Mouse (Mus musculus) frontal cortex, postnatal 25 days (tissue): Measurements from ENCODE around the gene Rasl11b.

Experiments
- DNase-seq, 2 experiments: peaks; one replicate each; pipeline ENCODE4 v3.0.0; 2022; ENCODE audit warnings: low spot score in 2 of 2

Rasl11b gene

DNA sequence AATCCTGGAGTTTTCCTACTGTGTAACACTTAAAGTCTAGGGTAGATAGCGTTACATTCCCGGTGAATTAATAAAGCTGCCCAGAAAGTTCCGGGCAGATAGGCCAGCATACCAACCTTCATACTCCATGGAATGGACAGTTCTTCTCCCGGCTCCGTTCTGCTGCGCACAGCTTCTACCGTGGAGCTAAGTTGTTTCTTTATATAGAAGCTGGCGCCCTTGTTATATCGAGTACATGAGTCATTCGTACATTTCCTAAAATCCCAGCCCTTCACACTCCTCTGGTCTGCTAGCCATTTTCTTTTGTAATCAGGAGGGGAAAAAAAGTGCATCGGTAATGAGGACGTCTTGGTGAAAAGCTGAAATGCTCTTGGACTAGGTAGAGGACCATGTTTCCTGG, 7.0 kb upstream of the Rasl11b start:
- DNase-seq: no peak

DNA sequence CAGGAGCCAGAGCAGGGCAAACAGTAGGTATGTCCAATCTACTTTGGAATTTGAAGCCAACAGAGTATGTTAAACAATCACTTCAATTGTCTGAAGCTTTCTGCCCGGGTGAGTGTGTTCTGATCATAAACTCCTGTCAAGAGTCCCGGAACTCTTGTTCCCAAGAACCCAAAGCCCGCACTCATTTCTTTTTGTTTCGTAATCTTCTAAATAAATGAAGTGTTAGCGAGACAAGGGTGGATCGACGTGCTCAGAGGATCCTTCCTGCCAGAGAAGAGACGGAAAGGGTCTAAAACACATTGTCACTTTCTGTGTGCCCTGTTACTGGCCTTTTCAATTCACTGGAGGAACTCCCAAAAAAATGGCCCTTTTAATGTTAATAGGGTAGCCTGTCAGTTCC, 6.2 kb upstream of the Rasl11b start:
- DNase-seq: no peak

DNA sequence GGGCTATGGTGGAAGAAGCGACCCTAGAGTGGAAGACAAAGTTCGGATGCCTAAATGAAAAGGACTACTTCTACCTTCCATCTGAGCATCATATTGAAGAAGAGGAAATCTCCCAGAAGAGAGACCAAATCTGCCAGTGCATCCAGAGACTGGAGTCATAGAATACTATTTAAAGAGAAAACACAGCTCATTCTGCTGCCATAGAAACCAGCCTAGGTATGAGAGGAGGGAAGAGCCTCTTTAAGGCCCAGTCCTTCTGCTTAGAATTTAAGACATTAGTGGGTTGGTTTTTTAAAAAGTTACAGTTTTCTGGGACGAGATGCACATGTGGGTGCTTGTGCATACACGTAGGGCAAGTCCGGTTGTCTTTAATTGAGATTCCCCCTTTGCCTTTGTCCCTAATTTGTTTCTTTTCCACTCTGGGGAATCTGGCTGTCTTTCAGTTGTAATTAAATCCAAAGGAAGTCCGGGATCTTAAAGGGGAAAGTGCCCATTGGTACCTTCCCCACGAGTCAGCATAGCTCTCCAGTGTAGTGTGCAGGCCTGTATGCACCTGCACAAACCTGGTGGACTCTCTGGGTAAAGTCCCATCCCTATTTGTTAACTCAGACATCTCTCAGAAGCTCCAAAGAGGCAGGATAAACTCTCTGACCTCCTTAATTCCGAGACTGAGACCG, 5.5 kb upstream of the Rasl11b start:
- no peak for DNase-seq

DNA sequence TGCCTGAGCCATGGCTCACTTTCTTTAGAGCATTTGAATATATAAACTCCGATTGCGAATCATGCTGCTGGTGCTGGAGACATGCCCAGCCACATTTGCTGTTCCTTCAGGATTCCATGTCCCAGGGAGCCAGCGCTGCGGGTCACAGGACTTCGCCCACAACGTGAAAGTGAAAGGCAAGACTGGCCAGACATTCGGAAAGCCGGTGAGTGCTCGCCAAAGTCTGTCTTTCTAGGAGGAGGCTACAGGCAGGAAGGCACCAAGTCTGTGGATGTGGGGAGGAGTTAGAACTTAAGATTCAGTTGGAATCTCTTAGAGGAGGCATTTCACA, 5.0 kb upstream of the Rasl11b start:
- no peak for DNase-seq

DNA sequence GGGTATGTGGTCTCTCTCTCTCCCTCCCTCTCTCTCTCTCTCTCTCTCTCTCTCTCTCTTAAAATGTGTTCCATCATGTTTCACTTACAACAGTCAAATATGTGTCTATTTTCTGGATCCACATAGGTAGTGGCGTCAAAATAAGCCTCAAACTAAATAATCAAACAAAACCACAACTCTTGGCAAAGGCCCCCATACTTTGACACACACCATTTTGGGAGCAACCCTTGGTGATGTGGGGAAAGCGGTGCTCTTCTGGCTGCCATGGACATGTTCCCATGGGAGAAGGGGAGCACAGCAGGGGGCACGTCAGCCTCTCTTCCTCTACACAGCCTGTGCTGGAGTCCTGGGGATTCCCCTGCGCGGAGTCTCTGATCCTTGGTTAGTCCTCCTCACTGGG, 4.2 kb upstream of the Rasl11b start:
- no peak for DNase-seq

DNA sequence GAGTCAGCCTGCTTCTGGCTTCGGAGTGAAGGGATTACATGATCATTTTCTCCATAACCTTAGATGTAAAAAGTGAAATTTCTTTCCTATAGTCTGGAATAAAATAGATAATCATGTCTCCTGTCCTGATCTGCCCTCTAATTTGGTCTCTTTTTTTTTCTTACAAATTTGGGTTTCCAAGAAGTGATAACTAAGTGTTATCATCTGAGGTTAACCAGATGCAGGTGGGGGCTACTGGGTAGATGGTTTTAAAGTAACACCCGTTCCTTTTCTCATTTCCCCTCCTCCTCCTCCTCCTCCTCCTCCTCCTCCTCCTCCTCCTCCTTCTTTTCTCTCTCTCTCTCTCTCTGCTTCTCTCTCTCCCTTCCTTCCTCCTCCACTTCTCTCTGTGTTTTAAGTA, 2.1 kb upstream of the Rasl11b start:
- no peak for DNase-seq

DNA sequence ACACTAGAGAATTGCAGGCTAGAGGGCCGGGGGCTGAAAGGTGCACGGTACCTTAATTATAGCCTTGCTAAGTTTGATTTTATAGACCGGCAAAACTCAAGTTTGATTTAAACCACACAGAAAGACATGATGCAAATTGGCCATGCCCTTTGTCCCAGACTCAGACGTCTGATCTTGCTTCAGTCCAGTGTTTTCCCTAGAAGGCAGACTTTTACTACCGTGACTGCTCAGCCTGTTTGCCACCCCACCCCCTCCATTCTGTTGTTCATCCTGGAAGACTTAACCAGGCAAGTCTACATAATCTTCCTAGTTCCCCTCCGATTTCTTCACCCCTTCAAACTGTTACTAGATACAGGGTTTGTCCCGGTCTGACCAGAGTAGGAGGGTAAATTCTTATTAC, 1.5 kb upstream of the Rasl11b start:
- no peak for DNase-seq

DNA sequence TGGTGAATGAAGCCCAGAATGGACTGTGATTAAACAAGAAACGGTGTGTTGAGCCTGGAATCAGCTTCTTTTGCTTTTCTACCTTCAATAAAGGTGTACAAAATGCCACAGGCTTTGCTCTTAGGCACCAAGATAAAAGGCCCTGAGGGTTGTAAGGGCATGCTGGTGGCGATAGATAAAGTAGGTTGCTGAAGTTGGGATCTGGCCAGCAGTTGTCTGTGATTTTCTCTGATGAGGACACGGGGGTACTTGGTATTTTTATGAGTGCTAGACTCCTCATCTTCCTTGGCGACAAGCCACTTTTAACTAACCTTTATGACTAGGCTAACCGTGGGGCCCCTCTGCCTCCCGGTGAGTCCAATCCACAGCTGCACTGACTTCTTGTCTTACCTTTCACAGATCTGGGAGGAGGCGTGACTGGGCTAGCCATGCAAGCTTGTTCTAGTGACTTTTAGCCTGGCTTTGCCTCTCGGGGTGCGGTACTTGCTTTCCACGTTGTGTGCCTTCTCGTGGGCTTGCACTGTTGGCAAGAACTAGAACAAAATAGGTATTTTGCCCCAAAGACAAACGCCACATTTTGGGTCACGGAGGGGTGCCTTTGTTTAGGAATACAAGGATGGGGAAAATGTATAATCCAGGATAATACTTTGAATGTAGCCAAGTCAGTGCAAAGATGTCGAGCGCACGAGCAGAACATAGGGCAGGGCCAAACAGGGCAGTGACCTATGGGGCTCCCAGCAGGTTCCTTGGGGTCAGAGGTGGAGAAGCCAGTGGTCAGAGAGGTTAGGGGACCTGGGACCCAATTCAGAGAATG, 852 bp upstream of the Rasl11b start:
- DNase-seq: no peak

DNA sequence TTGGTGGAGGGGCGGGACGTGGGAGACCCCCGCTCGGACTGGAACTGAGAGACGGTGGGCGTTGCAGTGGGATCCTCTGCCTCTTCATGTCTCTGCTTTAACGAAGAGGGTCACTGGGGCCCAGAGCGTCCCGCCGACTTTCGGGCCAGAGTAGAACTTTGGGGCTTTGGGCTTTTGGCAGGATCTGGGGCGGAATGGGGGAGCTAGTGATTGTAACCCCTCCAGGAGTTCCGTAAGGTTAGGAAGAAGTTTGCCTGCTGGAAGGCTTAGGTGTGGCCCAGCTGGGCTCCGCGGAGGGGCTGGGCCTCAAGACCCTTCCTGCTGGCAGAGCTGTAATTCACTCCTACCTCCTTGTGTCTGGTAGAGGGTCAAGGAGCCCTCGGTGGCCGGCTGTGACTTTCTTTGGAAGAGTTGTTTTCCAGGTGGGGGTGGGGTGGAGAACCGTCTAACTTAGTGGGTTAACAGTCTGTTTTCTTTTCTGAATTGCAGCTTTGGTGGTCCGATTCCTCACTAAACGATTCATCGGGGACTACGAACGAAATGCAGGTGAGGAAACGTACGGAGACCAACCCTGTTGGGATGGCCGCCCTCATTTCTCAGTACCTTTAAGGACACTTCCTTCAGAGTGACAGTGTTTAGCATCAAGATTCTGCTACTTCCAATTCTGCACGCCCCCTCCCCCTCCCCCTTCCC, 674 bp downstream of the Rasl11b start:
- DNase-seq: no peak

DNA sequence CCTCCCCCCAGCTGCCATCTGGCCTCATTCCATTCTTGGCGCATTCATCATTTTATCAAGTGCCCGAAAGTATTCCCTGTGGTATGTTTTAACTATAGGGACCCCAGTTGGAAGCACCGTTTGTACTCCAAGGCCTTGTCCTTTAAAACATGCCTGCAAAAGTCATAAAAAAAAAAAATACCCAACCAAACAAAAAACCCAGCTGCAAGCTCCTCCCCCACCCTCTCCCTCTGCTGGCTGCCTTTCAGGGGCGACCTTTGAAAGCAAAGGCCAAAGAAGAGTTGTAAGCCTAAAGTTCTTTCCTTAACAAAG, 1.2 kb downstream of the Rasl11b start:
- DNase-seq: no peak

DNA sequence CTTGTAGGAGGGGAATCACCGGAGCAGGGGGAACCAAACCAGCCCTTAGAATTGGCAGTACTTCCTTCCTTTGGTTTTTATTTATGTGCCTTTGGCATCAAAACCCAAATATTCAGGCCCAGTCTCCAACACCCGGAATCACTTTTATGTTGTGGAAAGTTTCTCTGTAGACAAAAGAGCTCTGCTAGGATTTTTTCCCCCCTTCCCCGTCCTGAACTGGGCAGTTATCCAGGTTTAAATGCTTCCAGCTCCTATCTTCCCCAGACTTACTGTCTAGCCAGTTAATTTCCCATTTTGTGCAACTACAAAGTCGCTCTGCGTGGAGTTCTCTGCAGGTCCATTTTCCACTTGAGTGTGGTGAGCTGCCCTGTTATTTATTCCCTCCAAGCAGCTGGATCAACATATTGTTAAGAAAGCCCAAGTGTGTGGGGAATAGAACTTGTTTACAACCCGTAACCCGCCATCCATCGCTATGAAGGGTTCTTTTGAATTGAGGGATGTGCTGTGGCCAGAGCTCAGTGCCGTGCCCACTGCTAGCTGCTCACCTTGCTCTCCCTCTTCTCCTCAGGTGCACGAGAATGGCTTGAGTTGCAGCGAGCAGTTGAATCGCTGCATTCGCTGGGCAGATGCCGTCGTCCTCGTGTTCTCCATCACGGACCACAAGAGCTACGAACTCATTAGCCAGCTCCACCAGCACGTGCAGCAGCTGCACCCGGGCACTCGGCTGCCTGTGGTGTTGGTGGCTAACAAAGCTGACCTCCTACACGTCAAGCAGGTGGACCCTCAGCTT, 2.6 kb downstream of the Rasl11b start:
- DNase-seq: no peak

DNA sequence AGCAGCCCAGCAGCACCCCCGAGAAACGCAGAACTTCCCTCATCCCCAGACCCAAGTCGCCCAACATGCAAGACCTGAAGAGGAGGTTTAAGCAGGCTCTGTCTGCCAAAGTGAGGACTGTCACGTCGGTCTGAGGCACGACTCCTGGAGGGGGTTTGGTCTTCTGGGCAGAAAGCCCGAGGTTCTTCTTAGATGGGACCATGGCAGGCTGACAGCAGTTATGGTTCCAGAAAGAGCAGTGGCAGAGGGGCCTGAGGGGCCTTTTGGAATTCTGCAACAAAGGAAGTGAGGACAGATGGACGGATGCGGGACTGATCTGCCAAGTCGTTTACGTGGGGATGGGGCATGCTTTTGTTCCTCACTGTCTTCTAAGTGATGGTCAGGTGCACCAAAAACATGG, 3.4 kb downstream of the Rasl11b start:
- no peak for DNase-seq

DNA sequence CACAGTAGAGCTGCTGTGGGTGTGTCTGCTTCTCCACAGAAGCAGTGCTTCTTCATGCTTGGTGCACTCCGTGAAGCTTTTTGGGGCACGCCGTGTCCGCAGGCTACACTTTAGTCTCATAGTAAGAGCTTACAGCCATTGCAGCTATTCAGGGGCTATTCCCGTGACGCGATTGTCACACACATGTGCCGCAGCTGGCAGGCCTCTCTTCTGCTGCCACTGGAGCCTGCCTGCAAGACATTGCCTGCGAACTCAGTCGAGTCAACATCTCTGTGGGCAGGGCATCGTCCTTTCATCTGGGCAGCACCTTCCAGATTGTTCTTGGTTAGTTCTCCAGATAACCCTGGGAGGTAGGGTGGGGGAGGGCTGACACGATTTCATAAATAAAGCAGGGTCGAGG, 4.7 kb downstream of the Rasl11b start:
- no peak for DNase-seq

DNA sequence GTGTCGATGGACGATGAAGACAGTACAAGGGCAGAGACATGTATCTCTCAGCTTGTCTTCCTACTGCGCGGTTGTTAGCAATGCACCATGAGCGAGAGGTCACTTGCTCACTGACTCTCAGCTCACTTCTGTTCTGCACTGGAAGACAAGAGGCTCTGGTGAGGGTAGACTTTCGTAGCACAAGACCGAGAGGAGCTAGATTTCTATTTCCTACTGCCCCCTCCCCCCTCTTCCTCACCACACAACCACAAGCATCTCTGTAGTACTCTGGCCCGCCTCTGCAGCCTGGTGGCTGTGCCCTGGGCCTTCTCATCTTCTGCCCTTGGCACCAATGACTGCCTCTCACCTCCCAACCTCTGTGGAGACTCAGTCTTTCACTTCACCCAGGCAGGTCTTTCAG, 5.4 kb downstream of the Rasl11b start:
- DNase-seq: no peak

DNA sequence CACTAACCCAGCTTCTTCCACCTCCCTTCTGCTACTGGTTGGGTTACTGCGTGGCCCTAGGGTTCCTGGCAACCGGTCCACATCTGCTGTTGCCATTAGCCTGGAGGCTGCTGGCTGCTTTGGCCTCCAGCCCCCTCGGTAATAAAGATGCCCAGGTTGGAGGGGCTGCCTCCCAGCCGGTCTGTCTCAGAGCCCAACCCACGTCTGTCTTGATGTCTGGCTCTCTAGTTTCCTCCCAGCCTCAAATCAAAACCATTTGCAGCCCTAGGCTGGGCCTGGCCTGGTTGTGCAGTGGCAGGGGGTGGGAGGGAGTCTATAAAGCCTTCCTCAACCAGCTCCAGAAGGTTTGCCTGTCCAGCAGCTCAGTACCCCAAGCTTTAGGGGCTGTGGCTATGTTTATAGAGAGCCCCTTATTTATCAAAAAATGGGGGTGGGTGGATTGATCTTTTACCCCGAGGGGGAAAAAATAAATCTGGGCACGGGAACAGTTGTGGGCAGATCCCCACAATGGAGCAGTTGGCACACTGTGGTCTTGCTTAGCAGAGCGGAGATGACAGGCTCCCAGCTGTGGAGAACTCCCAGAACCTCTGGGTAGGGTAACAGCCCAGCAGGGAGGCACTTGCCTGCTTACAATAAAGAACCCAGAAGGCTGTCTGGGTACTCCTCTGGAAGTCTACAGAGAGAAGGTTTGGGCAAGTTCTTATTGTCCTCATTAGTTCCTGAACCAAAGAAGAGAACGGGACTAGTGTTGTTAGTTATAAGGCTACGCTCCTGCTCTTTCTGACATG, 6.7 kb downstream of the Rasl11b start:
- DNase-seq: no peak

DNA sequence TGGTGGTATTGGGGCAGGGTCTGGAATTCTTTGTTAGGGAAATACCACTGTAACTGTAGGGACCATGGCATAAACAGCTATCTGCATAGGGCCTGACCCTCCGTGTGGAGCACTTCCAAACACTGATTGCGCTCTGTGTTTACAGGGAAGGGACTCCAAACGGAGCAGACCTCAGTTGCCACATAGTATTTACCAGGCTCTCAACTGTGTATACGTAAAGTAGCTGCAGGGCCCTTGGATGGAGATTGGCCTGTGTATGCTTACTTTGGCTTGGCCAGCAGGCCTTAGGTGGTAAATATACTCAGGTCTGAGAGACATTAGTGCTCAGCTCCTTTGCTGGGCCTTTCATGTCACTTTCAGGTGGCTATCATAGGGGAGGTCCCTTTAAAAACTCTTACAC, 7.4 kb downstream of the Rasl11b start:
- no peak for DNase-seq

DNA sequence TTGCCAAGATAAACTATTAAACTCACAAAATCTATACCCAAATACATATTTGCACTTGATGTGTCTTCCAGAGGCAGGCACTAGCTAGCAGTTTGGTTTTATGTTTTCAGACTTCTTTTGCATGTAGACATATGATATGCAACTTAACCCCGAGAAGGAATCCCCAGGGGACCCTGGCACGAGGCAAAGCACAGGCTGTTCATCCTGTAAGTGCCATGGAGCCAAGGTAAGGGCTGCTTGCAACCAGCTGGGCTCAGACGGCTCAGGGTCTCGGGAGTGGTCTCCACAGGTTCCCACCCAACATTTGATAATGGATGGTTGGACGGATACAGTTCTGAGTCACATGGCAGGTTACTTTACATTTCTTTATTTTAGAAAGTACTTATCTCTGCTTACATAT, 9.4 kb downstream of the Rasl11b start:
- no peak for DNase-seq

DNA sequence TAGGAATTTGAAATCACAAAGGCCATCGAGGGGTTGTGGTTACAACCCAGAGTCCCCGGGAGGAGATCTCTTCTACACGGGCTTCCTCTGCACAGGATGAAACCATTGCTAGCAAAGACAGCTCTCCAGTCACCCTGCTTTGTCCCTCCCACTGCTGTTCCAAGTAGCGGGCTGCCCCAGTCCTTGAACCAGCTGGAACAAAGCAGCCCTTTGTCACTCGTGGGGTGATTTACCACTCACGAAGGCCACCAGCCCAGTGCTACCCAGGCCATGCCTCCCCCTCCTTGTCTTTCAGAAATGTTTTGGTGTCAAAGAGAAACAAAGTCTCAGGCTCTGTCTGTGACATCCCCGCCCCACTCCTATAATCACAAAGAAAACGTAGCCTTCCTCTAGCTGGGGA, 10.4 kb downstream of the Rasl11b start:
- DNase-seq: no peak

DNA sequence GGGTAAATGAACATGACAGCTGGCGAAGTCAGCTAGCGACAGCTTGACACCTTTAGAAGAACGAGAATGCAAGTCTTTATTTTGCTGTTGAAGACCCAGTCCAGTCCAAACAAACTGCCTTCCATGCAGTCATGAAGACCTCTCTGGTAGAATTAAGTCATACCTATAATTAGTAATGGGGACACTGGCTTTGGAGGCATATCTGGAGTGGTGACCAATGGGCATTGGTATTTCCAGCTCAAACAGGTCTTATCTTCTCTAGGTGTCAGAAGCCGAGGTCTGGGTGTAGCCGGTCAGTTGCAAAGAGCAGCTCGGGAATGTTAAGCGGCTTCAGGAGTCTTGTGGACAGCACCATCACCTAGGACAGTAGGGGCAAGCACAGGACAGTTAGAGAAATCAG, 11.0 kb downstream of the Rasl11b start:
- no peak for DNase-seq

DNA sequence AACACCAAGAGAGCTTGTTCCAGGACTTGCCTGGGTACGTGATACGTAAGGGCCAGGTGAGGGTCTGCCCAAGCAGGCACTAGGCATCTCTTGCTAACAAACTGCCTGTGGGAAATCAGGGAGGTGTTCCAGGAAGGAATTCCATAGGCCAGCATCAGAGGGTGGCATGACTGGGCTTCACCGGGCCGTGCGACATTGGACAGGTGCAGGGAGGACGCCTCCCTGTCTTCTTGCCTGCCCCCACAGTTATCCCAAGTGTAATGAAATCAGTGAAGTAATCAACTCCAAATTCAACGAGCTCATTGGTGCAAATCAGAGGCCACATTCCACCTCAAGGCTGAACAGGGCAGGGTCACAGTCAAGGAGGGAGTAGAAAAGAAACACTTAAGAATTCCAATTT, 11.6 kb downstream of the Rasl11b start:
- no peak for DNase-seq

DNA sequence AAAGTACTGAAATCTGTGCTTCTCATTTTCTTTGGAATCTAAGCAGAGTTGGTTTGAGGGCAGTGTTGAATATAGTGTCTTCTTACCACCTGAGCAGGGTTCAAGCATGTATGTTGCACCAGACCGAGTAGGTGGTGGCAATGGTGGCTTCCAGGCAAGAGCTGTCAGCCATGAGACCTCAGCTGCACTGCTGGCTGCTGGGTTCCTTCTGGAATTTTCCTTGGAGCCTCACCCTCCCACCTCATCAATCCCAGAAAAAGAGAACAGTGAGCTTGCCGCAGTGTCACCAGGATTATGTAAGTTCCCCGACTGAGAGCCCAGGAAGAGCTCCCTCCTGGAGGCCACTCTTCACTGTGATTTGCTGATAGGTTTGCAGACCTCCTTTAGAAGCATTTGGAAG, 12.1 kb downstream of the Rasl11b start:
- no peak for DNase-seq

DNA sequence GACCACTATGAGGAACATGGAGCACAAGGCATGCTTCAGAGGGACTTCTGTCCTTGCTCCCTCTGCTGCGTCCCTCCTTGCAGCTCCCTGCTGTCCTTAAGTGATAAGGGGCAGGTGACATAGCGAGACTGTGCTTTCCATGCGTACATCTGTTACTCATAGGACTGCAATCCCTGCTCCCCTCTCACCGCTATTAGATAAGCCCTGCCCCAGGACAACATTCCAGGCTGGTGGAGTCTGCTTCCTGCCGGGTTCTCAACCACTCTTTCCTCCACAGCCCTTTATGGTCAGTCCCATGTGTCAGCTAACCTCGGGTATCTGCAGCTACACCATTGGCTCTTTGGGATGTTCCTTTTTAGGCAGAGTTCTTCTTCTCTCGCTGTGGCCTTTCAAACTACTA, 13.4 kb downstream of the Rasl11b start:
- DNase-seq: no peak
